9 mouse cellular contexts compared by ENCODE assay signal in genomic region chr6:114929346-114929745, GRCm38 (mm10). TPM values are rescaled to one million over a fixed set of nuclear protein-coding genes. Genes with fewer than 3 reads are reported as not detected.
DNase-seq lines count a peak whose midpoint lies in the region; ATAC-seq and TF ChIP-seq lines count a peak whose summit lies in the region.
"Had no signal": no experiment of that assay in that cellular context is flagged by ENCODE, and none has a peak within 500 bp of the region (broad histone marks: within the 10 kb centered on the region; RNA-seq: fewer than 3 reads in every experiment).

No protein-coding gene starts in this region.

- no peak overlapping the region for H3K4me3 ChIP-seq in heart, embryonic 11.5 days (ENCODE audit: low read depth, low read length)
- no peak overlapping the region for H3K4me3 ChIP-seq in embryonic fibroblast, embryonic 13.5 days (ENCODE audit: insufficient read depth, low read length)
- H3K4me3 ChIP-seq in myocyte = no peak overlapping the region
- H3K4me3 ChIP-seq: limb, embryonic 12.5 days had no signal

- H3K9me3 ChIP-seq in heart, embryonic 11.5 days (replicated peaks; ENCODE audit: control insufficient read depth, low read length) = no peaks in the 10 kb centered on the region

- intact Hi-C loops in heart, postnatal 36 days (cut with DNase I) = loop anchor here (2.0 to 5.0 kb wide), 3 partner anchors 98 to 467 kb away; no protein-coding TSS in a partner anchor

- no peak overlapping the region for H3ac ChIP-seq in myocyte (ENCODE audit: control insufficient read depth, insufficient read length)

- TF ChIP-seq POLR2A in embryonic fibroblast, embryonic 13.5 days (IDR thresholded peaks at IDR 0.05; ENCODE audit: low read depth, low read length) = no peak
- TF ChIP-seq POLR2A in myocyte (IDR thresholded peaks at IDR 0.05; ENCODE audit: insufficient read length, low read depth) = no peak

- H3K9ac ChIP-seq in heart, embryonic 11.5 days (ENCODE audit: low read depth, low read length) = no peak overlapping the region
- H3K9ac ChIP-seq: limb, embryonic 12.5 days had no signal

- H3K4me1 ChIP-seq in heart, embryonic 11.5 days (ENCODE audit: control insufficient read depth, insufficient read depth, low read length) = peaks cover 7% of the 10 kb centered on the region
- peaks cover 5% of the 10 kb centered on the region; the same call in 1 of the 2 replicates for H3K4me1 ChIP-seq in embryonic fibroblast, embryonic 13.5 days (ENCODE audit: control insufficient read depth, insufficient read depth, low read length)

- CTCF ChIA-PET in Patski (lab: Charles Lee) = interaction anchor here (0.8 to 9.1 kb wide), 25 partner anchors 10 to 216 kb away, joined by 3 to 153 read pairs (median 5); no protein-coding TSS in a partner anchor

- peak overlapping the region; percentile 38; the same call in 1 of the 2 replicates for H3K4me2 ChIP-seq in heart, embryonic 11.5 days
- H3K4me2 ChIP-seq in myocyte (ENCODE audit: low read depth) = peak overlapping the region; percentile 63

- peak; percentile 82 for TF ChIP-seq CTCF in Patski (IDR thresholded peaks at IDR 0.05)
- TF ChIP-seq CTCF in embryonic fibroblast, embryonic 13.5 days (IDR thresholded peaks at IDR 0.05; ENCODE audit: borderline replicate concordance, insufficient read depth, low read length) = 0 out of 2 replicates have a peak, but pooled peaks have one; percentile 8

- peak; percentile 46; the same call in 1 of the 2 replicates for ATAC-seq in heart, embryonic 11.5 days (replicated peaks; ENCODE audit: insufficient number of reproducible peaks, low FRiP score, low TSS enrichment)
- ATAC-seq in Patski = no peak

- H3K27ac ChIP-seq in heart, embryonic 11.5 days (ENCODE audit: low read depth, low read length) = peak overlapping the region; percentile 30
- no peak overlapping the region for H3K27ac ChIP-seq in embryonic fibroblast, embryonic 13.5 days (ENCODE audit: insufficient read depth, low read length)

- POLR2A ChIA-PET in Patski (lab: Charles Lee) = interaction anchor here (0.6 to 5.4 kb wide), 3 partner anchors 40 to 85 kb away, joined by 3 to 35 read pairs (median 3); partner anchors contain the start of gene Vgll4

- H3K27me3 ChIP-seq in heart, embryonic 11.5 days (ENCODE audit: control insufficient read depth, insufficient read depth, low read length) = peaks cover 2% of the 10 kb centered on the region; the same call in 1 of the 2 replicates
- H3K27me3 ChIP-seq in Patski (no peaks in the 10 kb centered on the region), myocyte (ENCODE audit: control insufficient read depth, insufficient read depth, insufficient read length) (no peaks in the 10 kb centered on the region)
- H3K27me3 ChIP-seq: limb, embryonic 12.5 days had no signal

- no peaks in the 10 kb centered on the region for H3K36me3 ChIP-seq in heart, embryonic 11.5 days (ENCODE audit: control insufficient read depth, insufficient read depth, low read length)
- H3K36me3 ChIP-seq in myocyte (ENCODE audit: control insufficient read depth, insufficient read depth) = no peaks in the 10 kb centered on the region

- no peak for DNase-seq in heart, postnatal 36 days
- DNase-seq in Patski (ENCODE audit: low read depth, low spot score) = no peak
- peak; percentile 71 for DNase-seq in kidney, adult 9 months
- no peak for DNase-seq in urinary bladder, adult 2 months (ENCODE audit: low spot score)
- no peak for DNase-seq in testis, postnatal 14 days (ENCODE audit: low spot score)

- H3K79me2 ChIP-seq in myocyte (ENCODE audit: control insufficient read depth, insufficient read depth) = no peaks in the 10 kb centered on the region

- in situ Hi-C loops in Patski (cut with MboI; ENCODE audit: low pct_unique_long_range_greater_than_20kb) = loop anchor here (25.0 kb wide), 1 partner anchor 333 kb away; the partner anchor contains the start of gene Timp4

TF ChIP-seq in myocyte, 11 proteins besides CTCF, POLR2A, EP300 and RAD21:
- no peak for TF ChIP-seq MYOG (IDR thresholded peaks at IDR 0.05; ENCODE audit: control insufficient read depth in 1 of 3, insufficient read depth in 1 of 3, insufficient read length in 2 of 3, low read depth in 2 of 3)
- TF ChIP-seq POLR2AphosphoS2 (IDR thresholded peaks at IDR 0.05; ENCODE audit: insufficient read length, low read depth) = no peak
- no peak for TF ChIP-seq MYOD1 (IDR thresholded peaks at IDR 0.05; ENCODE audit: control insufficient read depth in 1 of 3, insufficient read length in 2 of 3, low read depth in 2 of 3)
- TF ChIP-seq REST (IDR thresholded peaks at IDR 0.05; ENCODE audit: insufficient read depth, insufficient read length) = no peak
- no peak for TF ChIP-seq SRF (IDR thresholded peaks at IDR 0.05; ENCODE audit: control insufficient read depth, insufficient read length, low read depth)
- no peak for TF ChIP-seq E2F4 (IDR thresholded peaks at IDR 0.05; ENCODE audit: insufficient read depth)
- TF ChIP-seq TCF12 (IDR thresholded peaks at IDR 0.05; ENCODE audit: insufficient read depth, poor library complexity, severe bottlenecking) = no peak
- TF ChIP-seq TCF3 (IDR thresholded peaks at IDR 0.05; ENCODE audit: insufficient read length, low read depth) = no peak
- no peak for TF ChIP-seq MAX (IDR thresholded peaks at IDR 0.05; ENCODE audit: low read depth)
- TF ChIP-seq USF1 (IDR thresholded peaks at IDR 0.05; ENCODE audit: low read depth) = no peak
- TF ChIP-seq CEBPB (IDR thresholded peaks at IDR 0.05; ENCODE audit: insufficient read depth, poor library complexity, severe bottlenecking) = no peak
TF ChIP-seq in myocyte: peak in this region for 0.

RNA-seq across cellular contexts. Expression of gene Vgll4, which starts 40.4 kb away (rescaled TPM):
- polyA plus RNA-seq in heart, embryonic 11.5 days (2014; fragmentation: Nextera tagmentation; extraction: Ambion mirVana) = 49.1 and 51.6 TPM in 2 replicates
- 10 to 100 TPM; 20.6 to 23.1 TPM for total RNA-seq in heart, postnatal 36 days (2021)
- polyA plus RNA-seq in Patski (2021) (98.0 TPM), myocyte (2012; fragmentation: generic; extraction: Trizol) (21.1 TPM)
- polyA plus RNA-seq in embryonic fibroblast, embryonic 13.5 days (2011; ENCODE audit: insufficient read length, low read depth, missing spikeins) = 31.1 and 36.4 TPM in 2 replicates
- polyA plus RNA-seq in urinary bladder, adult 2 months (2012; rRNA removed) = 32.1 and 33.7 TPM in 2 replicates
